Mouse (Mus musculus) R1 (cell line): ENCODE measurements at regions not wholly inside any gene's neighbourhood (a gene's known extent, or its start where the extent isn't known, plus 50 kb on each side); places are given as distances from the start of the nearest gene placed in this dataset.

Source experiments
- DNase-seq: peaks from one replicate; pipeline ENCODE4 v3.0.0-alpha.2; 2018; ENCODE audit warnings: low read depth, low spot score

DNA sequence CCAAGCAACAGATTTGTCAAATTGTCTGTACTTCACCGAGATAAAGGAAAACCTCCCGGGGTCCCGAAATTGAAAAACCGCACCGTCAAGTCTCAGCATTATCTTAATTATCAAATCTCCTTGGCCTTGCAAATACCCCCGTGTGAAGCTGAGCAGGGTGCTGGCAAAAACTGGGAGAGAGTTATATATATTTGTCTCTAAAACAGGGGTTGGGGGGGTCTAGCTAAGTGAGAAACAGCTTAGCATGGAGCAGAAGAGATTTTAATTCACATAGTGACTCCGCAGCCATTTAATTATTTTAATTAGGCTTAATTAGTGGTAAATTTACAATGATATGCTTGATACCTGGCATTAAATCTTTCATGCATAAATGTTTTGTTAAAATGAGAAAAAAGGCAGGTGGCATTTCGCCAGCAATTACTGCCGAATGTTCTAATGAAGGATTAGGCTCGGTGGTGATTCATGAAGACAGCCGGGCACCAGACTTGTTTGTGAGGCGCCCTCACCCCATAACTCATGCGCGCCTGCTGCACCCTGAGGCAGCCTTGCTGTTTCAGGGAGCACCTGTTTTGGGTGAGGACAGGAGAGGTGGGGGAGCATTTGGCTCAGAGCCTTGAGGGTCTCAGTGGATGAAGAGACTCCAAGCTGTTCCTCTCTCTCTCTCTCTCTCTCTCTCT is 138.2 kb downstream of the Tle3 start:
- no peak for DNase-seq

DNA sequence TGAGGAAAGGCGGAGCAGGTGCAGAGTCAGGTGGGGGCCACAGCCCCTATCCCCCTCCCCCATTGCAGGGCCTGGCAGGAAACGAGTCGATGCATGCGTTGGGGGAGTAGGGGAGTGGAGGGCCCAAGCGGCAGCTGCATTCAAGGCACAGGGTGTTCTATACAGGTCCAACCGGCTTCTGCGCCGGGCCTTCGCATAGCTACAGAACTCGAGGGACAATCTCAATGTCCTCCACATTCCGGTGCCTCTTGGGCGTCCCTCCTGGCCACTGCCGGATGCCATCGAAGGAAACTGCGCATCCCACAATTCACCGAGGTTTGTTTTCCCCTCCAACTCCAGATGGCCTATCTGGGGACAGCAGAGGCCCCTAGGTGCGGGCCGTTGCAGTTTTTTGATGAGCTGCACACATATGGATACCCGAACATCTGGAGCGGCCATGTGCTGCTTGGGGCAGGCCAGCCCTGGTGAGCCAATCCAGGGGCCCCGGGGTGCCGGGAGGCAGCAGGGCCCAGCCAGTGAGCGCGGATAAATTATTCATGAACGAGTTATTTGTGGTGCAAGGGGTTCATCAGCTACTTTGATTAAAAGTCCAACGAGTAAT is 137.5 kb downstream of the Tle3 start:
- DNase-seq: no peak

DNA sequence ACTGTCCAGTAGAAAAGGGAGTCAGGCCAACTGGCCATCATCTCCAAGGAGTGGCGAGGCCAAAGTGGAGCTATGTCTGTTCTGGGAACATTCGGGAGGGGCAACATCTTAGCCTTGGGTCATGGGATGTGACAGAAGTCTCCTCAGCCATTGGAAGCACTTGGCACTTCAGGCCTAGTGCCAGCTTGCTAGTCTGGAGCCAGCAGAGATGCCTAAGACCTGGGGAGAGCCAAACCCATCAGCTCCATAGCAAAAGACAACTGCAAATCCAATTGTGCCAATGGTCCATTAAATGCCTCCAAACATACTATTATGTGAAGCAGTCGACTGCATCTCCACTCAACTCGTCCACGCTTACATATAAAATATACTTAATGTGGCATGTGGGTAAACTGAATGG is 136.9 kb downstream of the Tle3 start:
- no peak for DNase-seq

DNA sequence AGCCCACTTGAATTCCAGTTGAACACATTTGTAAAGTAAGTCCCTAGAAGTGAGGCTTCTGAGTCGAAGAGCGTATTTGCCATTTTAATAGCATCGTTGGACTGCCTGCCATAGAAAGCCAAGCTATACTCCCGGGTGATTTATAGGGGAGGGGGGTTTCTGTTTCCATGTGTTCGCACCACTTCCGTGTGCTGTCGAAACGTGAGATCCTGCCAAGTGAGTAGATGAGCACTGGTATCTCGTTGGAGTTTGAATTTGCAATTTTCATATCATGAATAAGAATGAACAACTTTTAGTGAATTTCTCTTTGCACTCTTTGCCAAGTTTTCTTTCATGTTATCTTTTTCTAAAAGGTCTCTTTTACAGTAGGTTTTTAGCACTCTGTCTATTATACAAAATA is 128.7 kb downstream of the Tle3 start:
- no peak for DNase-seq

DNA sequence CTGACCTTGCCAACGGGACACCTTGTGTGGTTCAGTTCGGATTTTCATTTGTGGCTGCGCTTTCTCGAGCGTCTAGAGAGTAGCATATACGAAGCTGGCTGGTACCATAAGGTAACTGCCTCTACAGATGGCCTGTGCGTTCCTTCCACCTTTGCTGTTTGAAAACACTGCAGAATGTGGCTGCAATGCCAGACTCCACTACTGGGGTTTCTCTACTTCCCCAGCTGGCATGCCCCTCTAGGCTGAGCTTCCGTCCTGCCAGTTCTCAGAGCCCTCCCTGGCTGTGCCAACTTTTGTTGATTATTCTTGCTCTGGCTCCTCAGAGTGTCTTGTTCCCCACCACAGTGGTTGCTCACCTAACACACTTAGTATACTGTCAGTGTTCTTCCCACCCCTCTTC is 120.7 kb downstream of the Tle3 start:
- DNase-seq: no peak

DNA sequence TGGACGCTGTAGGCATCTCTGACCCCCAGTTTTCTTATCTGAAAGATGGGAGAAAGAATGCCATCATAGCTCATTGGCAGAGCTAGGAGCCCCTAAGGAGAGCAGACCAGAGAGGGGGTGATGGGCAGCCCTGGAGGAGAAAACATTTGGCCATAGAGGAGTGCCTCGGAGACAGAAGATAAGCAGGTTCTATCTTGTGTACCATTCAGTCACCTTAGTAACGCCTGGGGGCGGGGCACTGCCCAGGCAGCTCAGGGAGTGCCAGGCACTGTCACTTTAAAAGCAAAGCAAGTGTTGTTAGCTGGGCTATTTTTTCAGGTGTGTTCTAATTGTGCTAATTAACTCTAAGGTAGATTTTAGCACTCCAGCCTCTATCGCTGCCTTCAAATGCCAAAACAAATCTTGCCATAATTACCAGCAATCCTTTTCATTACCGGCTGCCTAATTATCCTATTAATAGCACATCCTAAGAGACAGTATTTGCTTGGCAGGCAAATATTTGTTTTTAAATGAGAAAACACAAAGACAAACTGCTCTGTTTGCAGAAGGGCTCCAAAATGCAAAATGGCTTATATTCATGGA is 119.1 kb downstream of the Tle3 start:
- no peak for DNase-seq

DNA sequence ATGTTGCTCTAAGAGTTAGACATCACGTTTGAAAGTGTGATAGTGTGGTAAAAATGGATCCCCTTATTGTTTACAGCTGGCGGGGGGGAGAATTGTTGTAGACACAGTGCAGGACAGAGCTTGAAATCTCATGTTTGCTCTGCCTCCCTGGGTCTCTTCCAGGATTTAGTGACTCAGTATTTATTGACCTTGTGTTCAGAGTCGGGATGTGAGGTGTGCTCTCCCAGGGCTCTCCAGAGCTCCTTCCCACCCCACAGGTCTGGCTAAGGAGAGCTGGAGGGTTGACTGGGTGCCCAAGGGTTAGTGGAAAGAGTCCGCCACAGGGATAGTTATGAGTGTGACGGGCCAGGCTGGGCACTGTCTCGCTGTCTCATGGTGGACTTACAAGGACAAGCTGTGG is 117.8 kb downstream of the Tle3 start:
- DNase-seq: no peak

DNA sequence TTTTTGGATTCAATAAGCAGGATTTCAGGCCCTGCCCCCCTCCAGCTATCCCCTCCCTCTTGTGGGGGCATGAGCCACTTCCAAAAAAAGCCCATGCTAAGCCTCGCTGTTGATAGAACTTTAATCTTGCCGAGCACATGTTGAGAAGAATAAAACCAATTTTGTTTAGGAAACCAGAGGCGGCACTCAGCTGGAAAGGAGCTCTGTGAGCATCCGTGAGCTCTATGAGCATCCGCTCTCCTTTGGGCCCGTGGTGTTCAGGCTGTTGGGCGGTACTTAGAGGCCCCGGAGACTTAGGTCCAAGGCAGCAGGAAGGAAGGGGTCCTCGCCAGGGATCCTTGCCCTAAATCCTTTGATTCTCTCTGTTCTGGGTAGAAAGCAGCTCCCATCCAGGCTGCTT is 117.0 kb downstream of the Tle3 start:
- no peak for DNase-seq

DNA sequence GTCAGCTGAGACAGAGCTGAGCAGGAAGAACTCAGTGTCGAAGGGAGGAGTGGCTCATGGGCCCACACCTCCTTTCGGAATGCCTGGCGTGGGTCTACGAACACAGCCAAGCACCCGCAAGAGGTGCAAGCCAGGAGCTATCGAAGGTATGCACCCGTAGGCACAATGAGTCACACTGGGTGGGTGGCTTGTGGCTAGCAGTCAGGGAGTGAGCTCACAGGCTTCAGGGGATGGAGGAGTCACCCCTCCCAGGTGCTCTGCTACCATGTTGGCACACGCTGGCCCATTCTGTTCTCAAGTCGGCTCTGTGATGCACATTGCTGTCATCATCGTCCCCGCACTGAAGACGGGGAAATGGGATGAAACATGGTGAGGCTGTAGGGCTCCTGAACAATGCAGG is 115.7 kb downstream of the Tle3 start:
- DNase-seq: no peak

DNA sequence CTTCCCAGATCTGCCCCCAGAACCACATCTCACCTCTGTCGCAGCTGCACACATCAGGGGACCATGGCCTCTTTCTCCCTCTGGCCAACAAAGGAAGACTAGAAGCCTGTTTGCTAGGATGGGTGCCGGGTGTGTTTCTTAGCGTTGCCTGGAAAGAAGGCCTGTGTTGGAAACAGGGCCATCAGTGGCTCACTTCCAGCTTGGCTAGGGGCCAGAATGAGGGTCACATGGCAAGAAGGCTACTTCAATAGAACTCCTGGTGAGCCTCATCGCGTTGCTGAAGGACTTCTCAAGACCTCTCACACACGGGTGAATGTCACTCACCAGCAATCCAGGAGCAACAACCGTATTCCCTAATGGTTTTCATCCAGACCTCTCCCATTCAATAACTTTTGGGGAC is 115.0 kb downstream of the Tle3 start:
- DNase-seq: no peak

DNA sequence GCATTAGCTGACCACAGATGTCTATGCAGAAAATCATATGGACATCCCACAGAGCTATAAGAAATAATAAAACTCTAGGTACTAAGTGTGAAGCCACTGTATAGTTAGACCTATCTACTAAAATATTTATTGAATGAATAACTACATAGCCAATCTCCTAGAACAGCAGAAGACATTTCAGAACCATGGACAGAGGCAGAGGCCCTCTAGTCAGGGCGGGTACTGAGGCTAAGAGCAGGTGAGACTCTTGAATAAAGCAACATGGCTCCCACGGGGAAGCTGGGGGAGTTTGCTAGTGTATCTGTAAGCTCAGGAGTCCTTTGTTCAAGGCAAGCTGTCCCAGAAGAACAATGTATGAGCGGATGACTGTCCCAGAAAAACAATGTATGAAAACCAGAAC is 112.2 kb downstream of the Tle3 start:
- DNase-seq: peak; percentile 72

DNA sequence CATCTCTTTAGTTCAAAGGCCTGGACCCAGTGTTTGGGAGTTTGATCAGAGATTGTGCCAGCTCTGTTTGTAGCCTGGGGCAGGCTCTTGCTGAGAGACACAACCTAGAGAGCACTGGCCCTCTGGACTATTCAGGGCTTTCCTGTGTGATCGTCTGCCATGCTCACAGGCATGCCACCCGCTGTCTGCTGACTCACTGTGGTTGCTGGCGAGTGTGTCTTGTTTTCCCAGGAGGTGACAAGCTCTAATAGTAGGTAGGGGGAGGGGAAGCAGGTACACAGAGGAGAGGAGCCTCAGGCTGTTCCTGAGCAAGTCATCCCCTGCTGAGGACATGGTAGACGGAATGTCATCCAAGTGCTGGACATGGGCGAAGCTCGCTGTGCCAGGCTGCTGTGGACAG is 107.5 kb downstream of the Tle3 start:
- DNase-seq: no peak

DNA sequence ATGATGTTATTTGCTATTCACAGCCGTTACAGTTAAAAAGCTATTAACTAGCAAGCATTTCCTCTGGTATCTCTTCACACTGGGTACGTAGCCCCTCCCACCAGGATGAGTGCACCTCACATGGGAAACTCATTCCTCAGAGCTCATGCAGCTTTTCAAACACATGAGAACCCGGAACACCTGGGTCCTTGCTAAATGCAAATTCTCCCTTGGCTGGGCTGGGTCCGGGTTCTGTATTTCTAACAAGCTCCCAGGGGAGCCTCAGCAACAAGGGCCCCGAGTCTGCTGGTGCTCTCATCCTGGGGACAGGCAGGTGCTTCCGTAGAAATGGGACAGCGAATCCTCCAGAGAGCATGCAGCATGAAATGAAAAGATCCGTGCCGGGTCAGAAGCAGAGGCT is 106.7 kb downstream of the Tle3 start:
- peak; percentile 41 for DNase-seq

DNA sequence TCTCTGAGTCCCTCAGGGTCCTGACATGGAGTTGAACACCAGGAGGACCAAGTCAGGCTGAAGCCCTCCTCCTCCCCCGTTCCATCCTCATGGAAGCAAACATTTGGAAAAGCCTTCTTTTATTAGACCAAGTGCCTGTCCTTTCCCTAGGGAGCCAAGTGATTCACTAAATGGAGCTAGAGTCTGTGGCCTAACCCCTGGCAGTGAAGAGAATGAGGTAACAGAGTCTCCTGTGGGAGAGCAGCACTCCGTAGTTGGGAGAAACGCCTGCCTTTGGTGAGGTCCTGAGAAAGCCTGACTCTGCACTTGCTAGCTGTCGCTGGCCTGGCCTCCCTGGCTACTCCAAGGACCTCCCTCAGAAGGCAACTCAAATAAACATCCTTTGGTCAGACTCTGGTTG is 104.2 kb downstream of the Tle3 start:
- DNase-seq: no peak

DNA sequence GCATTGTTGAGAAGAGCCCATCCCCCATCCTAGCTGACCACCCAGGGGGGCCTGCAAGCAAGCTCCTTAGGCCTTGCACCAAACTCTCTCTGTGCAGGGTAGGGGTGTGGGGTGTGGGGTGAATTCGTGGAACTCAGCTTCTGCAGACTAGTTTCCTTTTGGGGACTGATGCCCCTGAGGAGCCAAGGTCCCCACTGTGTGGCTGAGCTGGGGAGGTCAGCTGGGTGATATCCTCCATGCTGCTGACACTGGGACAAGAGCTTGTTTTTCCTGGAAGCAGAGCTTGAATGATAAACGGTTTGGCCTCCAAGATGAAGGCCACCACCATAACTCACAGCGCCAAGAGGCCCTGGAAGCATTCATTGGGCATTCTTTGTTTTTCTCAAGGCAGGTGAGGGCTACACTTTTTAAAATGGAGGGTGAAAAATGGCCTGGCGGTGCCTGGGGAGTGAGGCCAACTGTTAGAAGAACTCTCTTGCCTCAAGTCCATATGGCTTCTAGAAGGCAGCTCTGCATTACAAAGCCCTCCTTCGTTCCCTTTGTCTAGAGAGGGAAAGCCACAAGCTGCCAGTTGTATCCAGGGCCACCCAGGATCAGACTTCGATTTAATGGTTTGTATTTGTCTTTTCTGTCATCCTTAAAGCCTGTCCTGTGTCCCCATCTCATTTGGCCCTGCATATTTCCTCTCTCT is 98.8 kb downstream of the Tle3 start:
- DNase-seq: peak; percentile 82

DNA sequence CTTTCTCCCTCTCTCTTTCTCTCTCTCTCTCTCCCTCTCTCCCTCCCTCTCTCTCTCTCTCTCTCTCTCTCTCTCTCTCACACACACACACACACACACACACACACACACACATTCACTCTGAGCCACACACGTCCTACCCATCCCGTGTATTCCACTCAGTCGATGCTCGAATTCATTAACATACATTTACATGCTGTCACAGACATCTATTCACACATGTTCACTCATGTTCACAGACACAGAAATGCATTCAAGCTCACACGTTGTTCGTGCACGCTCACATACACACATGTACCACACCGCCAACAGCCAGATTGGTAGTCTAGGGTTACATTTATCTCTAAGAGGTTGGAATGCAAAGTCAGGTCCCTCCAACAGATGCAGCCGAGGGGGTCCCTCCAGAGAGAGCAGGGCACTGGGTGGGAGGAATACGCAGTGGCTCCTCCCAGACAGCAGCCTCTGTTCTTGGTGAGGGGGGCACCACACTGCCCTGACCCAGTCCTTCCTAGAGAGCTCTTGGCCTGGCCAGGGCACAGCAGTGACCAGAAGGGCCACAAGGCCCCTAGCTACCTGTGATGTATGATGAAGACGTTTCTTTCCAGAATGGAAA is 96.8 kb downstream of the Tle3 start:
- DNase-seq: no peak

DNA sequence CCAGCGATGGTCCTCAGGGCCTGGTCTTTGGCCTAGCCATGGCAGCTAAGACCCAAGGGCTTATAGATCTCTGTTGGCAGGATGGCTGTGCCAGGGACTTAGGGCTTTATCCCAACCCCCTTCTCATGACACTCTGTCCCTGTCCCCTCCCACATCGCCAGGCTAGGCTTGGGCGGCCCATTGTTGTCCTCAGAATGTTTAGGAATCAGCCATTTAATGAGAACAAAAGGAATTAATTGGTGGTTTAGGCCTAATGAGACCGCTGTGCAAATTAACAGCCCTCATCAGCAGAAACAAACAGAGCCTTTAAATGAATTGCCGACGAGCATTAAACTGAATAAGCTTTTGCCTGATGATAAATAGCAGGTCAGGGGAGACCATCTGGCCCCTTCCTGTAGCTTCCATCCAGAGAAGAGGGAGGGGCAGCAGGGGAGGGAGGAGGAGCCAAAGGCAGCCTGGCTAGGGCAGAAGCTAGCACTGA is 96.2 kb downstream of the Tle3 start:
- DNase-seq: peak; percentile 27
